Mouse (Mus musculus) adrenal gland, postnatal 36 days (tissue): ENCODE data around the gene Ccl17. TPM values are rescaled to one million over a fixed set of nuclear protein-coding genes. Genes with fewer than 3 reads are reported as not detected.

ENCODE experiments used
- DNase-seq, 2 experiments: peaks; one replicate each; pipeline ENCODE4 v3.0.0; 2021; ENCODE audit warnings: mixed read lengths in 1 of 2
- long read RNA-seq, 2 experiments: library from polyadenylated mRNA; stranded (forward); transcript quantifications; one replicate each; pipeline ENCODE4 v2.0.0; 2021; ENCODE audit warnings: borderline sequencing depth in 2 of 2
- total RNA-seq, 2 experiments: library from RNA; stranded (reverse); gene quantifications; 2 replicates each; pipeline ENCODE4 v1.2.3; 2021

The Ccl17 gene
- total RNA-seq: 1 to 10 TPM; 1.0 to 1.4 TPM
- long read RNA-seq, experiment 1: 0 reads
- long read RNA-seq, experiment 2: 0 reads

- no peak for DNase-seq
These were observed at the start of gene Ccl17 for GRCm38 (mm10) chr8:94810153-94810552. Gene Ccl17 (plus strand): TSS chr8:94810453.

- peak; percentile 27 to 32 for DNase-seq
These were observed 43.2 kb upstream of the Ccl17 start for GRCm38 (mm10) chr8:94767035-94767434.

- peak; percentile 54 to 77 for DNase-seq
These were observed 39.3 kb upstream of the Ccl17 start for GRCm38 (mm10) chr8:94770945-94771344.

GRCm38 (mm10) chr8:94771941-94772670, 38.1 kb upstream of the Ccl17 start, which contains the start of gene Cx3cl1:
Gene Cx3cl1 (plus strand): TSS chr8:94772009.
- DNase-seq: peak; percentile 90 to 91

- DNase-seq: no peak
These were observed 37.2 kb upstream of the Ccl17 start for GRCm38 (mm10) chr8:94773048-94773447.

GRCm38 (mm10) chr8:94773700-94774171, 36.5 kb upstream of the Ccl17 start:
- no peak for DNase-seq

GRCm38 (mm10) chr8:94774601-94775000, 35.7 kb upstream of the Ccl17 start:
- DNase-seq: no peak

- no peak for DNase-seq
These were observed 33.9 kb upstream of the Ccl17 start for GRCm38 (mm10) chr8:94776346-94776745.

- DNase-seq: no peak
These were observed 32.2 kb upstream of the Ccl17 start for GRCm38 (mm10) chr8:94778036-94778435.

- DNase-seq: peak; percentile 25 to 58
These were observed 31.8 kb upstream of the Ccl17 start for GRCm38 (mm10) chr8:94778473-94778872.

GRCm38 (mm10) chr8:94778895-94779533, 31.2 kb upstream of the Ccl17 start:
- no peak for DNase-seq

- DNase-seq: no peak
These were observed 30.5 kb upstream of the Ccl17 start for GRCm38 (mm10) chr8:94779534-94780294.

GRCm38 (mm10) chr8:94780491-94781154, 29.6 kb upstream of the Ccl17 start:
- DNase-seq: no peak

GRCm38 (mm10) chr8:94781155-94781837, 29.0 kb upstream of the Ccl17 start:
- DNase-seq: peak in 1 of 2 experiments; percentile 52

GRCm38 (mm10) chr8:94781838-94782235, 28.4 kb upstream of the Ccl17 start:
- peak in 1 of 2 experiments; percentile 34 for DNase-seq

GRCm38 (mm10) chr8:94783890-94784289, 26.4 kb upstream of the Ccl17 start:
- no peak for DNase-seq

- peak; percentile 59 to 77 for DNase-seq
These were observed 24.8 kb upstream of the Ccl17 start for GRCm38 (mm10) chr8:94785247-94785985.

- no peak for DNase-seq
These were observed 24.2 kb upstream of the Ccl17 start for GRCm38 (mm10) chr8:94785995-94786595.

- peak; percentile 61 to 69 for DNase-seq
These were observed 22.4 kb upstream of the Ccl17 start for GRCm38 (mm10) chr8:94787524-94788501.
